Mouse (Mus musculus) myocyte (in vitro differentiated cells): ENCODE measurements at regions not wholly inside any gene's neighbourhood (a gene's known extent, or its start where the extent isn't known, plus 50 kb on each side); places are given as distances from the start of the nearest gene placed in this dataset.

Experiments used
- CEBPB ChIP-seq: IDR thresholded peaks from 2 replicates; pipeline ENCODE4 v1.6.1; 2011; ENCODE audit warnings: mild to moderate bottlenecking, moderate library complexity; ENCODE audit not compliant: poor library complexity, insufficient read depth, severe bottlenecking
- E2F4 ChIP-seq: IDR thresholded peaks from one replicate; pipeline ENCODE4 v1.6.1; 2011; ENCODE audit warnings: mild to moderate bottlenecking, control low read depth, moderate library complexity; ENCODE audit not compliant: insufficient read depth
- MAX ChIP-seq: IDR thresholded peaks from one replicate; pipeline ENCODE4 v1.6.1; 2011; ENCODE audit warnings: low read depth, mild to moderate bottlenecking, control low read depth
- MYOD1 ChIP-seq, 3 experiments: IDR thresholded peaks; one replicate each; pipeline ENCODE4 v1.6.1; 2011; ENCODE audit warnings: control low read depth in 2 of 3, low read depth in 2 of 3, mild to moderate bottlenecking in 2 of 3, moderate library complexity in 1 of 3; ENCODE audit not compliant: insufficient read length in 2 of 3, control insufficient read depth in 1 of 3
- MYOG ChIP-seq, 3 experiments: IDR thresholded peaks; one replicate each; pipeline ENCODE4 v1.6.1; 2011; ENCODE audit warnings: control low read depth in 2 of 3, low read depth in 2 of 3, mild to moderate bottlenecking in 2 of 3; ENCODE audit not compliant: insufficient read length in 2 of 3, control insufficient read depth in 1 of 3, insufficient read depth in 1 of 3
- POLR2A ChIP-seq: IDR thresholded peaks from one replicate; pipeline ENCODE4 v1.6.1; 2011; ENCODE audit warnings: low read depth, mild to moderate bottlenecking, control low read depth, moderate library complexity; ENCODE audit not compliant: insufficient read length
- POLR2AphosphoS2 ChIP-seq: IDR thresholded peaks from one replicate; pipeline ENCODE4 v1.6.1; 2011; ENCODE audit warnings: low read depth, control low read depth; ENCODE audit not compliant: insufficient read length
- REST ChIP-seq: IDR thresholded peaks from one replicate; pipeline ENCODE4 v1.6.1; 2011; ENCODE audit warnings: mild to moderate bottlenecking, control low read depth, moderate library complexity; ENCODE audit not compliant: insufficient read depth, insufficient read length
- SRF ChIP-seq: IDR thresholded peaks from one replicate; pipeline ENCODE4 v1.6.1; 2011; ENCODE audit warnings: low read depth; ENCODE audit not compliant: control insufficient read depth, insufficient read length
- TCF12 ChIP-seq: IDR thresholded peaks from one replicate; pipeline ENCODE4 v1.6.1; 2011; ENCODE audit warnings: mild to moderate bottlenecking, control low read depth; ENCODE audit not compliant: poor library complexity, insufficient read depth, severe bottlenecking
- TCF3 ChIP-seq: IDR thresholded peaks from one replicate; pipeline ENCODE4 v1.6.1; 2011; ENCODE audit warnings: low read depth, control low read depth; ENCODE audit not compliant: insufficient read length
- USF1 ChIP-seq: IDR thresholded peaks from one replicate; pipeline ENCODE4 v1.6.1; 2011; ENCODE audit warnings: low read depth, mild to moderate bottlenecking, control low read depth, moderate library complexity

DNA sequence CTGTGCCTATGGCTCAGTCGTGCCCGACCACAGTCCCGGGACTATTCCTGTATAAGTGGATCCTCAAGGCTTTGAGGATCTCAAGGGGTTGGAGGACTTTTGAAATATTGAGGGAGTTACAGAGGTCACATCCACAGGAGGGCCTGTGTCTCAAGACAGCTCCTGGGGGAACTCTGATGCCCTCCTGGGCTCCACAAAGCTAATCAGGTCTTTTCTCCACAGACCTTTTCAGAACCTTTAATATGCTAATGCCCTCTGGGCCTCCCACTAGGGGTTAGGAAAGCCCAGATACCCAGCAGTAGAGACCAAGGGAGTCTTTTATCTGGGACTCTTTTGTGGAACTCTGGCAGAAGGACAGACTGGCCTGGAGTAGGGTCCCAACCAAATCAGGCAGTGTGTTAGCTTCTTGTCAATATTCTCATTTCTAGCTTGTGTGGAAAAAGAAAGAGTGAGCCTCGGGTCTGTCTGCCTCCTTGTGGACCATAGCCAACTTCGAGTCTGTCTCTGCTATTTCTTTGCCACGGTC is 107.4 kb upstream of the Gm26897 start:
- no peak for TF ChIP-seq E2F4
- no peak for TF ChIP-seq POLR2A
- no peak for TF ChIP-seq USF1
- TF ChIP-seq MYOG (IDR thresholded peaks at IDR 0.05; ENCODE audit: control insufficient read depth in 1 of 3, insufficient read depth in 1 of 3, insufficient read length in 2 of 3, low read depth in 2 of 3), result no peak
- TF ChIP-seq CEBPB, result no peak
- TF ChIP-seq TCF12, result no peak
- TF ChIP-seq MAX, result no peak
- TF ChIP-seq SRF, result no peak
- no peak for TF ChIP-seq REST
- TF ChIP-seq POLR2AphosphoS2, result no peak
- TF ChIP-seq TCF3, result no peak
- no peak for TF ChIP-seq MYOD1 (IDR thresholded peaks at IDR 0.05; ENCODE audit: control insufficient read depth in 1 of 3, insufficient read length in 2 of 3, low read depth in 2 of 3)
